Mouse (Mus musculus): ENCODE results near the gene Vgll4. TPM values are rescaled to one million over a fixed set of nuclear protein-coding genes. Genes with fewer than 3 reads are reported as not detected.

Vgll4 gene
- polyA plus RNA-seq, 1 experiment: 36.4 TPM

DNA sequence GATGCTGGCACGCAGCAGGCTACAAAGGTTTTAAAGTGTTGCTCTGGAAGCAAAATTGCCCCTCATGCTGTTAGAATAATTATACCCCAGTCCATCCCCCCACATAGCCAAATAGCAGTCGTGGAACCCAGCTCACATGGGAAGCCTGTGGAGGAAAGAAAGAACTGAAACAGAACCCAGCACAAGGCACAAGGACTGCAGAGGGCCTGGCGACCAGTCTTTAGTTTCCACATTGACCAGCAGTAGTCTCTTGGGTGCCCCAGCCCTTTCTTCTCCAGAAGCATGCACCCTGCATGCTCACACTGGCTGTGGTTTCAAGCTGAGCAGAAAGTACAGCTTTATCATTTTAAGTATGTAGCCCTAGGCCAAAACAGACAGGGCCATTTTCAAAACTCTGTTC lies 127.7 kb downstream of the Vgll4 start:
- H3K4me3 ChIP-seq (ENCODE audit: insufficient read depth, low read length): no peak overlapping the region
- peaks cover 2% of the 10 kb centered on the region; the same call in 1 of the 2 replicates for H3K4me1 ChIP-seq (ENCODE audit: control insufficient read depth, insufficient read depth, low read length)
- no peak overlapping the region for H3K27ac ChIP-seq (ENCODE audit: insufficient read depth, low read length)
- TF ChIP-seq POLR2A (IDR thresholded peaks at IDR 0.05; ENCODE audit: low read depth, low read length) (no peak), CTCF (IDR thresholded peaks at IDR 0.05; ENCODE audit: borderline replicate concordance, insufficient read depth, low read length) (no peak)

DNA sequence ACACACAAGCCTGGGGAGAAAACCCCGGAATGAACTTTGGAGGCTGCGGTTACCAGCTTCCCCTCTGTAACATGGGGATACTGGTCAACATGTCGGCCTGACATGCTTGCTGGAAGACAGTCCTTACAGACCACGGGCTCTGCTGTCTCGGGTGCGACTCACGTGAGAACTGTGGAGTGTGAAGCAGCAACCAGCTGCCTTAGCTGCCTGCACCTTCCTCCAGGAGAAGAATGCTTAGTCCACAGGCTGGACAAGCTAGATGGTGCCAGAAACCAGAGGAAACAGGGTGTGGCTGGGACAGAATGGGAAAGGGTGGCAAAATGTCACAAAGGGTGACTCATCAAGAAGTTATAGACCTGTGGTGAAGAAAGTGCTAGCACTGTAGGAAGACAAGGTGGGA lies 129.8 kb downstream of the Vgll4 start:
- H3K4me1 ChIP-seq (ENCODE audit: control insufficient read depth, insufficient read depth, low read length): peaks cover 2% of the 10 kb centered on the region; the same call in 1 of the 2 replicates
- no peak overlapping the region for H3K27ac ChIP-seq (ENCODE audit: insufficient read depth, low read length)
- H3K4me3 ChIP-seq (ENCODE audit: insufficient read depth, low read length): no peak overlapping the region
- TF ChIP-seq CTCF (IDR thresholded peaks at IDR 0.05; ENCODE audit: borderline replicate concordance, insufficient read depth, low read length) (no peak), POLR2A (IDR thresholded peaks at IDR 0.05; ENCODE audit: low read depth, low read length) (no peak)

DNA sequence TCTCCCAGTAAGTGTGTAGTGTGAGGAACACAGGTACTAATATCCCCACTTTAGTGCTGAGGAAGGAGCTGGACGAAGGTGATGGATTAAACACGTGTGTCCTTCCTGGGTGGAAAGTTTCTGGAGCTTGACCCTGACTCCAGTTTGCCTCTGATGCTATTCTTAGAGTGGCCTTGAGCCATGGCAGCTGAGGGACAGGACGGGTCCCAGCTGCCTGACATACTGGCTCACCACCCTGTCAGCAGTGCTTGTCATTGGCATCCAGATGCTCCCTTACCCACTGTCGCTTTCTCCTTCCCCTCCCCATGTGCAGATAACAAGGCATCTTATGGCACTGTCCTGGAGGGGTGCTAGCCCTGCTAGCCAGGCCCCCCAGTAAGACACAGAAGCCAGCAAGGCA lies 130.9 kb downstream of the Vgll4 start:
- Histone ChIP-seq H3K4me3 (ENCODE audit: insufficient read depth, low read length) (no peak overlapping the region), H3K27ac (ENCODE audit: insufficient read depth, low read length) (no peak overlapping the region), H3K4me1 (ENCODE audit: control insufficient read depth, insufficient read depth, low read length) (peaks cover 3% of the 10 kb centered on the region; the same call in 1 of the 2 replicates)
- TF ChIP-seq POLR2A (IDR thresholded peaks at IDR 0.05; ENCODE audit: low read depth, low read length): no peak
- TF ChIP-seq CTCF (IDR thresholded peaks at IDR 0.05; ENCODE audit: borderline replicate concordance, insufficient read depth, low read length): no peak

DNA sequence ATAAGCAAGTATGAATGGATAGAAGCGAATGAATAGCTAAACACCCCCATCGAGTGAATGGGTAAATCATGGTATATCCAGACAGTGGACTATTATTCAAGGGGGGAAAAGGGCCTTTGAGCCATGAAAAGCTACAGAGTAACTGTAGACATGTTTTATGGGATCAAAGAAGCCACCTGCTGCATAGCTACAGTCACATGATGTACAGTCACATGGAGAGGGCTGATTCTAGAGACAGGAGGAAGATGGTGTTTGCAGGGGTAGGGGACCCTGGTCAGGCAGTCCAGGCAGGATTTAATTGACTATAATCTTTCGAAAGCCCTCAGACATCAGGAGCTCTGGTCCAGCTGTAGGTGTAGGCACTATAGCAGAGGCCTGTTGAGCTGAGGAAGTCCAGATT lies 133.4 kb downstream of the Vgll4 start:
- Histone ChIP-seq H3K4me1 (ENCODE audit: control insufficient read depth, insufficient read depth, low read length) (peaks cover 14% of the 10 kb centered on the region; the same call in 1 of the 2 replicates), H3K4me3 (ENCODE audit: insufficient read depth, low read length) (no peak overlapping the region), H3K27ac (ENCODE audit: insufficient read depth, low read length) (no peak overlapping the region)
- TF ChIP-seq CTCF (IDR thresholded peaks at IDR 0.05; ENCODE audit: borderline replicate concordance, insufficient read depth, low read length) (no peak), POLR2A (IDR thresholded peaks at IDR 0.05; ENCODE audit: low read depth, low read length) (no peak)

DNA sequence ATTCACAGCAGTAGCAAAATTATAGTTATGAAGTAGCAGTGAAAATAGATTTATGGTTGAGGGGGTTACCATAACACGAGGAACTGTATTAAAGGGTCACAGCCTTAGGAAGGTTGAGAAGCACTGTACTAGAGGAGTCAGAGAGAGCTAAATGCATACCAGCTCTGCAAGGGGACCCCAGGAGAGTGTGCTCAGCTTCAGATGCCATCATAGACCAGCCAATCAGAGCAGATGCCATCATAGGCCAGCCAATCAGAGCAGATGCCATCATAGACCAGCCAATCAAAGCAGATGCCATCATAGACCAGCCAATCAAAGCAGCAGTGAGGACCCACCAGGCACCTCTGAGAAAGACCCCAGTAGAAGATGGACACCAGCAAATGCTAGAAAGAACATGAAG lies 134.0 kb downstream of the Vgll4 start:
- no peak for TF ChIP-seq CTCF (IDR thresholded peaks at IDR 0.05; ENCODE audit: borderline replicate concordance, insufficient read depth, low read length)
- no peak for TF ChIP-seq POLR2A (IDR thresholded peaks at IDR 0.05; ENCODE audit: low read depth, low read length)
- H3K27ac ChIP-seq (ENCODE audit: insufficient read depth, low read length): no peak overlapping the region
- peaks cover 14% of the 10 kb centered on the region; the same call in 1 of the 2 replicates for H3K4me1 ChIP-seq (ENCODE audit: control insufficient read depth, insufficient read depth, low read length)

DNA sequence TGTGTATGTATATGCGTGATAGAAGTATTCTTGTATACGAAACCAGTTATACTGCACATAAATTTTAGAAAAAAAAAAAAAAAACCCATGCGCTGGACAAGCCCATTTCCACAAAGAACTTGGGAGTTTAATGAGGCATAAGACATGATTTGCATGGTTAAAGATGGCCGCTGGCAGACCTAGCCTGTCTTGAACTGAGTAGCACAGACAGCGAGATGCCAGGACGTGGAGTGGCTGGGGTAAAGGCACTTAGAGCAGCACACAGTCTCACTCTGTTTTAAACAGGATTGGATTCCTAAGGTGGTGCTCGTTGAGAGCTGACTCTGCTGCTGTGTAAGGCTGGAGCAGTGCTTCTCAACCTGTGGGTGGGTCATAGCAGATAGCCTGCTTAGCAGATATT lies 134.4 kb downstream of the Vgll4 start:
- peaks cover 14% of the 10 kb centered on the region; the same call in 1 of the 2 replicates for H3K4me1 ChIP-seq (ENCODE audit: control insufficient read depth, insufficient read depth, low read length)

More for the DNA sequence above, 134.0 kb downstream of the Vgll4 start:
- H3K4me3 ChIP-seq (ENCODE audit: insufficient read depth, low read length): no peak overlapping the region

DNA sequence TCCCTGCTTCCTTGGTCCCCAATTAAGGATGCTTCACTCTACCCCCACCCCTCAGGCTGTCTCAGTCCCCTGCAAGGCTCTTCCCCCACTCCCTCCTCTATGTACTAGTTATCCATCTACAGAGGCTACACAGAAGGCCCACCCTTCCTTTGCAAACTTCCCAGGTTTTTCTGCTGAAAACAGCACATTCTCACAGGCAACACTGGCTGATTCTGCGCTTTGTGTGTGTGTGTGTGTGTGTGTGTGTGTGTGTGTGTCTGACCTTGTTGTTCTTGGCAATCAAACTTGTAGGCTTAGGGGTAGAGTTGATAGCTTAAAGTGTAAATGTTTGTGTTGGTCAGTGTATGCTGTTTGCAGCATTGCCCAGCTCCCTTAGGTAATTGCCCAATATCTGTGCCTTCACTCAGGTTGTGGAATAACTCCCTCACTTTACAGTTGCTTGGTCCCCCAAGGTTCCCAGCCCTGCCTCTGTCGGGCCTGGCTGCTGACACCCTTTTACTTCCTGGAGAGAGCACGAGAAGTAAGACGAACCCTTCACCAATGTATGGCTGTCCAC lies 135.9 kb downstream of the Vgll4 start:
- Histone ChIP-seq H3K4me3 (ENCODE audit: insufficient read depth, low read length) (no peak overlapping the region), H3K4me1 (ENCODE audit: control insufficient read depth, insufficient read depth, low read length) (peaks cover 11% of the 10 kb centered on the region; the same call in 1 of the 2 replicates), H3K27ac (ENCODE audit: insufficient read depth, low read length) (peak overlapping the region; percentile 58; the same call in 1 of the 2 replicates)
- no peak for TF ChIP-seq CTCF (IDR thresholded peaks at IDR 0.05; ENCODE audit: borderline replicate concordance, insufficient read depth, low read length)
- TF ChIP-seq POLR2A (IDR thresholded peaks at IDR 0.05; ENCODE audit: low read depth, low read length): no peak

More for the DNA sequence above, 134.4 kb downstream of the Vgll4 start:
- H3K4me3 ChIP-seq (ENCODE audit: insufficient read depth, low read length): no peak overlapping the region
- TF ChIP-seq POLR2A (IDR thresholded peaks at IDR 0.05; ENCODE audit: low read depth, low read length): no peak
- TF ChIP-seq CTCF (IDR thresholded peaks at IDR 0.05; ENCODE audit: borderline replicate concordance, insufficient read depth, low read length): no peak
- H3K27ac ChIP-seq (ENCODE audit: insufficient read depth, low read length): no peak overlapping the region

DNA sequence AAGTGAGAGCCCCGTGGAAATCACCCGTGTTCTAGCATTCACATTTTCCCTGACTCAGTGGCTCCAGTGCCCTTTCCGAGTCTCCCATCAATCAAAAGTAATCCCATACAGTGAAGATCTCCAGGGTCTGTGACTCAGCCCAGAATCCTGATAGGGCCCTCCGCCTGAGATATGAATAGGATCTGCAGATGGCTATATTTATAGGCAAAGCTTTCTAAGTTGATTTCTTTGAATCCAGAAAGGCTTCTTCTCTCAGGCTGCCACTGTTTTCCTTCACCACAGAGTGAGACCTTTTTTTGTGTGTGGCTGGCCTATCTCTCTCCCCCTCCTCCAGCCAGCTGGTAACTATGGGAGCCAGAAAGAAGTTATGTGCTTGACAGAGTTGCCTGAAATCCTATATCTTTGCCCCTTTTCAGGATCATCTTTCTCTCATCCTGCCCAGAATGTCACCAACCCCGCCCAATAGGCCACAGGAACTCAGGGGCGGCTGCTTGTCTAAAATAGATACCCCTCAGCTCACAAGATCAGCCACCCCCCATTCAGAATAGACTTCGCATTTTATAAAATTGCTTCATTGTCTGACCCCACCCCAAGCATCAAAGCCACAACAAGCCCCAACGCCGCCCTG lies 136.6 kb downstream of the Vgll4 start:
- Histone ChIP-seq H3K4me1 (ENCODE audit: control insufficient read depth, insufficient read depth, low read length) (peaks cover 11% of the 10 kb centered on the region; the same call in 1 of the 2 replicates), H3K27ac (ENCODE audit: insufficient read depth, low read length) (peak overlapping the region; percentile 58), H3K4me3 (ENCODE audit: insufficient read depth, low read length) (no peak overlapping the region)
- no peak for TF ChIP-seq CTCF (IDR thresholded peaks at IDR 0.05; ENCODE audit: borderline replicate concordance, insufficient read depth, low read length)
- TF ChIP-seq POLR2A (IDR thresholded peaks at IDR 0.05; ENCODE audit: low read depth, low read length): no peak

DNA sequence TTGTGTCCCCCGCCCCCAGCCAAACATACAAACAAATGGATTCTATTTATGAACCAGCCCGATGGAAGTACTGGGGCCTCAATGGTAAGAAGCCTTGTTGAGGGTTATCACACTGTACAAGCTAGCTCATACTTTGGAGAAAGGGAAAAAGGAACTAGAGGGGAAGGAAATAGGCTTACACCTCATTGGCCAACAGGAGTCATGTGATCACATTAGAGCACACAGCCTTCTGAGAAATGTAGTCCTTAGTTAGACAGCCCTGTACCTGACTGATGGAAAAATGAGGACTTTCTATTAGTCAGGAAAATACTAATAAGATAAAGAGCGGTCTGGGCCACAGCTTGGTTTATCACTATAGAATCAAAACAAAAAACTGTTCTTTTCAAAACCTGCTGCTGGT lies 138.0 kb downstream of the Vgll4 start:
- Histone ChIP-seq H3K4me3 (ENCODE audit: insufficient read depth, low read length) (no peak overlapping the region), H3K4me1 (ENCODE audit: control insufficient read depth, insufficient read depth, low read length) (peaks cover 11% of the 10 kb centered on the region; the same call in 1 of the 2 replicates), H3K27ac (ENCODE audit: insufficient read depth, low read length) (no peak overlapping the region)
- TF ChIP-seq POLR2A (IDR thresholded peaks at IDR 0.05; ENCODE audit: low read depth, low read length) (no peak), CTCF (IDR thresholded peaks at IDR 0.05; ENCODE audit: borderline replicate concordance, insufficient read depth, low read length) (no peak)
